Mouse (Mus musculus) heart, adult 2 months (tissue): ENCODE data around the gene Git2. TPM values are rescaled to one million over a fixed set of nuclear protein-coding genes. Genes with fewer than 3 reads are reported as not detected.

ENCODE experiments used
- DNase-seq, 2 experiments: peaks; one replicate each; pipeline ENCODE4 v3.0.0; 2021
- H3K27ac ChIP-seq: fragments of 200-600 bp; 2 replicates; pipeline ENCODE4 v1.8.1; 2022
- H3K27me3 ChIP-seq: fragments of 200-500 bp; 2 replicates; pipeline ENCODE4 v1.6.1; 2012; ENCODE audit warnings: mild to moderate bottlenecking, low read length, inconsistent platforms, mixed read lengths; ENCODE audit not compliant: control insufficient read depth, insufficient read depth
- H3K36me3 ChIP-seq: fragments of 200-500 bp; 2 replicates; pipeline ENCODE4 v1.6.1; 2012; ENCODE audit warnings: low read length, inconsistent platforms; ENCODE audit not compliant: control insufficient read depth, insufficient read depth
- H3K4me1 ChIP-seq: fragments of 200-500 bp; 2 replicates; pipeline ENCODE4 v1.6.1; 2011; ENCODE audit warnings: low read length; ENCODE audit not compliant: control insufficient read depth, insufficient read depth
- H3K4me3 ChIP-seq: fragments of 200-600 bp; 2 replicates; pipeline ENCODE4 v1.8.1; 2022
- H3K79me2 ChIP-seq: fragments of 200-500 bp; replicated peaks from 2 replicates; pipeline ENCODE4 v1.6.1; 2012; ENCODE audit warnings: mild to moderate bottlenecking, inconsistent platforms, low read length, moderate library complexity, mixed read lengths; ENCODE audit not compliant: control insufficient read depth, insufficient read depth
- H3K9ac ChIP-seq: fragments of 200-500 bp; 2 replicates; pipeline ENCODE4 v1.6.1; 2012; ENCODE audit warnings: low read depth, mild to moderate bottlenecking, control low read depth, inconsistent platforms, low read length, mixed read lengths
- CTCF ChIP-seq: fragments of 200-600 bp; IDR thresholded peaks from 2 replicates; pipeline ENCODE4 v1.8.1; 2022; ENCODE audit warnings: antibody characterized with exemption, mild to moderate bottlenecking, moderate library complexity
- EP300 ChIP-seq: fragments of 200-500 bp; IDR thresholded peaks from 2 replicates; pipeline ENCODE4 v1.6.1; 2011; ENCODE audit warnings: low read depth, low read length, control low read depth; ENCODE audit not compliant: insufficient read depth
- POLR2A ChIP-seq: fragments of 200-500 bp; IDR thresholded peaks from 2 replicates; pipeline ENCODE4 v1.6.1; 2011; ENCODE audit warnings: mild to moderate bottlenecking, low read depth, low read length, control low read depth; ENCODE audit not compliant: insufficient read depth
- WGBS: fragments of 180-500 bp; shearing (Covaris S2); methylation state at CpG from one replicate; pipeline ENCODE4 v1.1.7; 2018; 5-methylcytosine and 5-hydroxymethylcytosine counted together
- intact Hi-C: fragments of 180-260 bp; cut with DNase I; formaldehyde crosslinking; loops from one replicate; pipeline ENCODE4 v1.15.1; 2025
- microRNA-seq, 2 experiments: library from miRNA; unstranded; fragments of <30 nt; microRNA quantifications; one replicate each; pipeline ENCODE4 v1.2.0; 2021
- polyA plus RNA-seq: library from polyadenylated mRNA; depleted of rRNA; stranded (reverse); fragments of >200 nt; gene quantifications from 2 replicates; pipeline ENCODE4 v1.2.3, GENCODE M21; 2012; rRNA removed
- total RNA-seq, 2 experiments: library from RNA; stranded (reverse); gene quantifications; 2 replicates each; pipeline ENCODE4 v1.2.3; 2021

Gene Git2
- total and polyA plus RNA-seq, 3 experiments = 27.6 to 32.6 (median 28.7) TPM

GRCm38 (mm10) chr5:114687901-114688300 is 87.4 kb downstream of the Git2 start:
- intact Hi-C loops = no loop called here
- H3K27me3 ChIP-seq = no peaks in the 10 kb centered on the region
- H3K27ac ChIP-seq = no peak overlapping the region
- H3K36me3 ChIP-seq = no peaks in the 10 kb centered on the region
- no peak for DNase-seq
- H3K9ac ChIP-seq = no peak overlapping the region
- TF ChIP-seq POLR2A (no peak), CTCF (no peak), EP300 (no peak)
- H3K4me1 ChIP-seq = peaks cover 6% of the 10 kb centered on the region
- no peak overlapping the region for H3K4me3 ChIP-seq
- H3K79me2 ChIP-seq = no peaks in the 10 kb centered on the region

- 57% methylated on average over 7 of the region's 7 CpGs for WGBS
- intact Hi-C loops = no loop called here
- no peak overlapping the region for H3K4me3 ChIP-seq
- DNase-seq = no peak
- no peak overlapping the region for H3K9ac ChIP-seq
- H3K27ac ChIP-seq = no peak overlapping the region
- H3K36me3 ChIP-seq = no peaks in the 10 kb centered on the region
- H3K27me3 ChIP-seq = no peaks in the 10 kb centered on the region
- TF ChIP-seq CTCF (no peak), EP300 (no peak), POLR2A (no peak)
- H3K79me2 ChIP-seq = no peaks in the 10 kb centered on the region
- peaks cover 8% of the 10 kb centered on the region for H3K4me1 ChIP-seq
Observed at GRCm38 (mm10) chr5:114686726-114687210, 88.5 kb downstream of the Git2 start.

- Histone ChIP-seq H3K9ac (no peak overlapping the region), H3K79me2 (no peaks in the 10 kb centered on the region), H3K4me3 (no peak overlapping the region), H3K27me3 (no peaks in the 10 kb centered on the region), H3K27ac (no peak overlapping the region), H3K36me3 (no peaks in the 10 kb centered on the region), H3K4me1 (peaks cover 9% of the 10 kb centered on the region)
- TF ChIP-seq CTCF (no peak), POLR2A (no peak), EP300 (no peak)
- intact Hi-C loops = no loop called here
- WGBS = 93% methylated on average over 5 of the region's 5 CpGs
- DNase-seq = no peak
Observed at GRCm38 (mm10) chr5:114685986-114686385, 89.3 kb downstream of the Git2 start.

- 49% methylated on average over 8 of the region's 8 CpGs for WGBS
- DNase-seq = no peak
- Histone ChIP-seq H3K4me1 (peaks cover 4% of the 10 kb centered on the region), H3K79me2 (no peaks in the 10 kb centered on the region), H3K27ac (peak overlapping the region; percentile 36), H3K27me3 (no peaks in the 10 kb centered on the region), H3K36me3 (no peaks in the 10 kb centered on the region), H3K9ac (no peak overlapping the region), H3K4me3 (no peak overlapping the region)
- TF ChIP-seq EP300 = no peak
- no peak for TF ChIP-seq POLR2A
- TF ChIP-seq CTCF = no peak
- intact Hi-C loops = no loop called here
Observed at GRCm38 (mm10) chr5:114681717-114682116, 93.6 kb downstream of the Git2 start.

- WGBS = 57% methylated on average over 19 of the region's 19 CpGs
- TF ChIP-seq CTCF (no peak), EP300 (no peak), POLR2A (no peak)
- Histone ChIP-seq H3K36me3 (no peaks in the 10 kb centered on the region), H3K9ac (no peak overlapping the region), H3K27ac (peak overlapping the region; percentile 33; the same call in 1 of the 2 replicates), H3K4me3 (no peak overlapping the region), H3K27me3 (no peaks in the 10 kb centered on the region), H3K4me1 (peaks cover 4% of the 10 kb centered on the region), H3K79me2 (no peaks in the 10 kb centered on the region)
- intact Hi-C loops = no loop called here
- DNase-seq = no peak
Observed at GRCm38 (mm10) chr5:114680676-114681285, 94.5 kb downstream of the Git2 start.

GRCm38 (mm10) chr5:114679841-114680591 is 95.3 kb downstream of the Git2 start:
- no peaks in the 10 kb centered on the region for H3K36me3 ChIP-seq
- H3K27me3 ChIP-seq = no peaks in the 10 kb centered on the region
- peak overlapping the region; percentile 33; the same call in 1 of the 2 replicates for H3K27ac ChIP-seq
- no peak overlapping the region for H3K9ac ChIP-seq
- intact Hi-C loops = no loop called here
- H3K79me2 ChIP-seq = no peaks in the 10 kb centered on the region
- DNase-seq = no peak
- no peak for TF ChIP-seq POLR2A
- no peak for TF ChIP-seq EP300
- no peak for TF ChIP-seq CTCF
- 76% methylated on average over 17 of the region's 17 CpGs for WGBS
- H3K4me1 ChIP-seq = peaks cover 4% of the 10 kb centered on the region
- H3K4me3 ChIP-seq = no peak overlapping the region

Small RNA genes within 50 kb of the gene (microRNA-seq; reads per million reads assigned to microRNA genes)
- gene Mir7028 = 0 to 0.56 reads per million in 2 experiments

Other genes starting within 250 kb of the Git2 start
- gene Fam222a, start 207.5 kb downstream of the Git2 start, total RNA-seq = 1 to 10 TPM; 2.1 to 5.0 TPM
- gene Fam222a, start 207.5 kb downstream of the Git2 start, polyA plus RNA-seq = 2.0 and 2.8 TPM in 2 replicates
- gene Trpv4, start 117.1 kb downstream of the Git2 start, total RNA-seq = 1 to 10 TPM; 3.6 to 5.1 TPM
- 4.6 and 7.5 TPM in 2 replicates for gene Trpv4, start 117.1 kb downstream of the Git2 start, polyA plus RNA-seq
- gene Gltp, start 84.5 kb downstream of the Git2 start, total RNA-seq = 10 to 100 TPM; 14.2 to 17.0 TPM
- 36.3 and 37.8 TPM in 2 replicates for gene Gltp, start 84.5 kb downstream of the Git2 start, polyA plus RNA-seq
- gene Tchp, start 67.8 kb downstream of the Git2 start, total RNA-seq = 1 to 10 TPM; 3.4 to 4.0 TPM
- 6.1 and 8.5 TPM in 2 replicates for gene Tchp, start 67.8 kb downstream of the Git2 start, polyA plus RNA-seq
- gene Ankrd13a, start 840 bp downstream of the Git2 start, total RNA-seq = 10 to 100 TPM; 31.4 to 32.9 TPM
- gene Ankrd13a, start 840 bp downstream of the Git2 start, polyA plus RNA-seq = 21.3 and 32.2 TPM in 2 replicates
- gene 1500011B03Rik, start 48.0 kb upstream of the Git2 start, total RNA-seq = 1 to 10 TPM; 3.2 to 4.9 TPM
- gene 1500011B03Rik, start 48.0 kb upstream of the Git2 start, polyA plus RNA-seq = 4.3 and 7.4 TPM in 2 replicates
- not detected for gene 4930519G04Rik, start 78.1 kb upstream of the Git2 start, total RNA-seq
- not detected in 2 replicates for gene 4930519G04Rik, start 78.1 kb upstream of the Git2 start, polyA plus RNA-seq
- not detected for gene Gm9936, start 83.2 kb upstream of the Git2 start, total RNA-seq
- gene Gm9936, start 83.2 kb upstream of the Git2 start, polyA plus RNA-seq = not detected in 2 replicates
- 1 to 10 TPM; 5.8 to 7.3 TPM for gene Oasl2, start 121.4 kb upstream of the Git2 start, total RNA-seq
- 11.7 and 14.2 TPM in 2 replicates for gene Oasl2, start 121.4 kb upstream of the Git2 start, polyA plus RNA-seq
- gene Oasl1, start 147.7 kb upstream of the Git2 start, total RNA-seq = 1 to 10 TPM in 1 of 2 experiments, under 1 TPM in 1; 0.91 to 1.0 TPM
- gene Oasl1, start 147.7 kb upstream of the Git2 start, polyA plus RNA-seq = 1.5 and 2.0 TPM in 2 replicates
- gene 2210016L21Rik, start 166.6 kb upstream of the Git2 start, total RNA-seq = 10 to 100 TPM; 25.3 to 31.7 TPM
- gene 2210016L21Rik, start 166.6 kb upstream of the Git2 start, polyA plus RNA-seq = 10.2 and 12.5 TPM in 2 replicates
- not detected for gene Hnf1a, start 195.6 kb upstream of the Git2 start, total RNA-seq
- not detected in 2 replicates for gene Hnf1a, start 195.6 kb upstream of the Git2 start, polyA plus RNA-seq
- gene Sppl3, start 235.6 kb upstream of the Git2 start, total RNA-seq = 10 to 100 TPM; 32.0 to 32.2 TPM
- gene Sppl3, start 235.6 kb upstream of the Git2 start, polyA plus RNA-seq = 40.8 and 47.9 TPM in 2 replicates